Mouse (Mus musculus): Measurements from ENCODE around the gene Slc30a2.

GRCm38 (mm10) chr4:134300316-134300715, 42.7 kb upstream of the Slc30a2 start:
- TF ChIP-seq CTCF (conservative IDR thresholded peaks at IDR 0.05; ENCODE audit: insufficient read depth, insufficient read length, low read depth, low read length) (no peak), POLR2A (IDR thresholded peaks at IDR 0.05; ENCODE audit: low read depth, low read length) (no peak)
